Mouse (Mus musculus) megakaryocyte, embryonic 14.5 days (primary cell): ENCODE results near the gene Ykt6.
"Not testable (repeated sequence)": the region's sequence is repeated elsewhere in the genome, so short reads cannot be mapped to it uniquely, and the experiment has no call there.

ENCODE experiments used
- FLI1 ChIP-seq: IDR thresholded peaks from 2 replicates; pipeline ENCODE4 v1.6.1; 2012; ENCODE audit warnings: low read length, inconsistent platforms, mixed read lengths
- GATA1 ChIP-seq: IDR thresholded peaks from 3 replicates; pipeline ENCODE4 v1.6.1; 2012; ENCODE audit warnings: mixed read lengths, low read length, inconsistent platforms, borderline replicate concordance

- TF ChIP-seq GATA1, FLI1: not testable (repeated sequence)
Measured at GRCm38 (mm10) chr11:6007010-6007778, 51.7 kb downstream of the Ykt6 start.
